Mouse (Mus musculus) 3T3-L1 (cell line): Measurements from ENCODE around the gene Lrrfip1.

Source experiments
- DNase-seq: peaks from one replicate; pipeline ENCODE4 v3.0.0-alpha.2; 2015; ENCODE audit warnings: low read depth, low spot score

Gene Lrrfip1

DNA sequence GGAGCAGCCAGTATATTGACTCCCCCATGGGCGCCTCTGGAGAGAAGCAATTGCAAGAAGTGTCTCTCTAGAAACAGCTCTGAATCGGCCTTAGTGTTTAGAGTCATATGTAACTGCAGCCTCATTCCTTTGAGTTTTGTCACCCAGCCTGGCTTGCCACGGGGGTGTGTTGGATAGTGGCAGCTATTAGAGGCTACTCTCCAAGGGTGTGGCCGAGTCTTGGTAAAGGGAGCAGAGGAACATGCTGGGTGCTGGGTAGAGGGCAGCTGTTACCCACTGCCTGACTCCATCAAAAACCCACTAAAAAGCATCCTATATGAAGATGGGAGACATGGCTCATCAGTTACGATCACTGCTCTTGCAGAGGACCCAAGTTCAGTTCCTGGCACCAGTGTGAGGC lies 24.7 kb downstream of the Lrrfip1 start:
- DNase-seq: peak; percentile 79

DNA sequence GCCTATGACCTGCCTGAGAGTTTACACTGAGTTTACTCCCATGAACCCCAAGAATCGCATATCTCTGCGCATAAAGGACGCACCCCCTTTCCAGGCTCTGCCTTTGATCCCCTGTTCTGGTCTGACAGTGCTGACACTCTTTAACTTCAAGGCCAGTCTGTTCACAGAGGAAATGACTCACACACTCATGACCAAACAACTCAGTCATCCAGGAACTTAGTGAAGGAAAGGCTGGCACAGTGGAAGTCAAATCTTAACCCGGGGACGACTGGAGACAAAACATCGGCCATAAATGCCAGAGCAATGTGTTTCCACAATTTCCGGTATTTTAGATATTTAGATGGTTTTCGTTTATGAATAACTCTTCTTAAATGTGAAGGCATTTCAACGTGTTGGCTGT lies 25.4 kb downstream of the Lrrfip1 start:
- peak; percentile 97 for DNase-seq

DNA sequence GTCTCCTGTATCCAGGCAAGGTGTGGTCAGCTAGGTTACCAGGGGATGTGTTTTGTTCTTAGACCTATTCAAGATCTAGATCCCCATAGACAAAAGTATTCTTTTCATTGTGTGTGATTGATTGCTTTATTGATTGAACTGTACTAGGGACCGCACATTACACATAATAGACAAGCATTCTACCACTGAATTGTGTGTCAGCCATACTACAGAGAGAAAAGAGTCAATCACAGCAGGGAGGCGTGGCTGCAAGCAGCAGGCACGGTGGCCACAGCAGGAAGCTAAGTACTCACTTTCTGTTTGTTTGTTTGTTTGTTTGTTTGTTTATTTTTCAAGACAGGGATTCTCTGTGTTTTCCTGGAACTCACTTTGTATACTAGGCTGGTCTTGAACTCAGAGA lies 25.9 kb downstream of the Lrrfip1 start:
- DNase-seq: peak; percentile 70

DNA sequence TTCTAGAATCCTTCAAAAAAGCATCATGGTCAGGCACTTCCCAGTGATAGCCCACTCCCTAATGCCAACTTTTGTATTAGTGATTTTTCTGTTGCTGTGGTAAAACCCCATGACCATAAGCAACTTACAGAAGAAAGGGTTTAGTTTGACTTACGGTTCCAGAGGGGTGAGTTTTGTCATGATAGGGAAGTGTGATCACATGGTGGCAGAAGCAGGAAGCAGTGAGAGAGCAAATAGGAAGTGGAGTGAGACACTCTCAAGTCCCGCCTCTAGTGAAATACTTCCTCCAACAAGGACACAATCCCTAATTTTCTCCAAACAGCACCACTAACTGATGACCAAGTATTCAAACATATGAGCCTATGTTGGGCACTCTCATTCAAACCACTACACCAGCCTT lies 28.4 kb downstream of the Lrrfip1 start:
- DNase-seq: no peak

DNA sequence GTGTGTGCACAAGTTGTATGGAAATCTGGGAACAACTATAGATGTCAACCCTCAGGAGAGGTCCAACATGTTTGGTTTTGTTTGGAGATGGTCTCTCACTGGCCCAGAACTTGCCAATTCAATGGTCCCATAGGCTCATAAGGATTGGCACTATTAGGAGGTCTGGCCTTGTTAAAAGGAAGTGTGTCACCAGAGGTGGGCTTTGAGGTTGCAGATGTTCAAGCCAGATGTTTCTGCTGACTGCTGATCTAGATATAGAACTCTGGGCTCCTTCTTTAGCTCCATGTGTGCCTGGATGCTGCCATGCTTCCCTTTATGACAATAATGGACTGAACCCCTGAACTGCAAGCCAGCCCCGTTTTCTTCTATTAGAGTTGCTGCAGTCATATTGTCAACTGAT lies 31.8 kb downstream of the Lrrfip1 start:
- no peak for DNase-seq

- no peak for DNase-seq
These were observed 33.0 kb downstream of the Lrrfip1 start for GRCm38 (mm10) chr1:91031547-91031946.

- no peak for DNase-seq
These were observed 33.9 kb downstream of the Lrrfip1 start for GRCm38 (mm10) chr1:91032393-91032971.

GRCm38 (mm10) chr1:91034547-91034946 lies 36.0 kb downstream of the Lrrfip1 start:
- DNase-seq: no peak

- no peak for DNase-seq
These were observed 36.7 kb downstream of the Lrrfip1 start for GRCm38 (mm10) chr1:91035266-91035665.

- DNase-seq: no peak
These were observed 38.7 kb downstream of the Lrrfip1 start for GRCm38 (mm10) chr1:91037213-91037612.

- DNase-seq: peak; percentile 42
These were observed 39.5 kb downstream of the Lrrfip1 start for GRCm38 (mm10) chr1:91038010-91038409.

DNA sequence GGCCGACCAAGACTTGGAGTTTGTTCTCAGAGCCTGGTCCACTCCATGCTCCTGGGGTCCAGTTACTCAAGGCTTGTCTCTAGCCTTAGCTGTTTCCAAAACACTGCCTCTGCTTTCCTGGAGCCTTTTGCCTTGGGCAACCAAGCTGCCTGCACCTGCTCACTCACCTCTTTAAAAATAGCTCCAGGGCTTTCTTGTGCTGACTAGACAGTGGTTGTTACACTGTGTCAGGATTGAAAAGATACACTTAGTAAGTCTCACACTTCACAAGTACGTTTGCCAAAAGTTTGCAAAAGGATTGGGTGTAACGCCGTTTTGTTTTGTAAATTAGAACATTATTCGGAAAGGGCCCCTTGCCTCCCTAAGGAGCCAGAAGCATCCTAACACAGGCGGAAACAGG lies 40.0 kb downstream of the Lrrfip1 start:
- DNase-seq: no peak

DNA sequence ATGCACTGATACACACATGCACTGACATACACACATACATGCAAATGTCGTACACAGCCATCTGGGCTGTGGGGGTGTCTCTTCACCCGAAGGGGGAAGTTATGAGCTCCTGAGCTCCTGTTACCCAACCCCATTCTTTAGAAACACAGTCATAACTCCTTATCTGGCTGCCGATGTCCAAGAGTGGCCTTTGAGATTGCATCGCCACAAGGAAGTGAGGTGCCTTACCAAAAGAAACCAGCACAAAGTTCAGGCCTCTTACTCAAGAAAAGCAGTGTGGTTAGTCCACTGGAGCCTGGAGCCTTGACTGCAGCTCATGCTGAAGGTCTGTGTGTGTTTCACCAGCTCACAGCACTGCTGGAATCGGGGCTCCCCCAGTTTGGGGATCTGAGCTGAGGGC lies 43.1 kb downstream of the Lrrfip1 start:
- peak; percentile 79 for DNase-seq

- DNase-seq: no peak
These were observed 44.7 kb downstream of the Lrrfip1 start for GRCm38 (mm10) chr1:91043191-91043590.

GRCm38 (mm10) chr1:91044176-91044575 lies 45.6 kb downstream of the Lrrfip1 start:
- DNase-seq: no peak

DNA sequence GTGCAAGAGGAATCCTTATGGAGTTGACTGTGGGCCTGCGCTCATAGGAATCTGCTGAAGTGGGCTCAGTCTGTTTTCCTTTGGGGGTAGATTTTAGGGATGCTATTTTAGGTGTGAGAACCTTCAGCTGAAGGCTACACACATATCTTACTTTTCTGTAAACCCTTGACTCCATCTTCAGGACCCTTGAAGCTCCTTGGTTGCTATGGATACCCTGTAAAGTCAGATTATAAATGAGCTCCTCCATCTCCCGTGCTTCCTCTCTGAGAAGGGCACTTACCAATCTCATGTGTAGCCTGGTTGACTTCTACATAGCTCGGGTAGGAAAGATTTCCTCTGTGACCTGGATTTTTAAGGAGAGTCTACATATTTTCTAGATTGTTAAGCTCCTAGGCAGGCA lies 46.1 kb downstream of the Lrrfip1 start:
- no peak for DNase-seq

- no peak for DNase-seq
These were observed 47.7 kb downstream of the Lrrfip1 start for GRCm38 (mm10) chr1:91046237-91046636.

DNA sequence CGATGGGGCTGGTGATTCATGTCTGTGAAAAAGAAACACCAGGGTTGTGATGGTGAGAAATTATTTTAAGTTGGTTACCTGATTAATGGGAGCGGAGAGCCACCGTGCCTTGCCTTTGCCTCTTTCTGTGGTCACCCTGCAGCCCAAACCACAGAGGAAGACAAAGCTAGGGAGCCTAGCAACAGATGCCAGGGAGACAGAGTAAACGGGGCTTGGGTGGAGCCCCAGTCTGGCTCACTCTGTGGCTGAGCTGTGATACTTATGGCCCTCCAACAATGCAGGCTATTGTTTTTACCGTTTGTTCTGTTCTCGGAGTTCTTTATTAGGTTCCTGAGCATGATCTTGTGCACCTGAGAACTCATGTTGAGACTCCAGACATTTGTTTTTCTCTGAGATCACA lies 50.8 kb downstream of the Lrrfip1 start:
- no peak for DNase-seq

DNA sequence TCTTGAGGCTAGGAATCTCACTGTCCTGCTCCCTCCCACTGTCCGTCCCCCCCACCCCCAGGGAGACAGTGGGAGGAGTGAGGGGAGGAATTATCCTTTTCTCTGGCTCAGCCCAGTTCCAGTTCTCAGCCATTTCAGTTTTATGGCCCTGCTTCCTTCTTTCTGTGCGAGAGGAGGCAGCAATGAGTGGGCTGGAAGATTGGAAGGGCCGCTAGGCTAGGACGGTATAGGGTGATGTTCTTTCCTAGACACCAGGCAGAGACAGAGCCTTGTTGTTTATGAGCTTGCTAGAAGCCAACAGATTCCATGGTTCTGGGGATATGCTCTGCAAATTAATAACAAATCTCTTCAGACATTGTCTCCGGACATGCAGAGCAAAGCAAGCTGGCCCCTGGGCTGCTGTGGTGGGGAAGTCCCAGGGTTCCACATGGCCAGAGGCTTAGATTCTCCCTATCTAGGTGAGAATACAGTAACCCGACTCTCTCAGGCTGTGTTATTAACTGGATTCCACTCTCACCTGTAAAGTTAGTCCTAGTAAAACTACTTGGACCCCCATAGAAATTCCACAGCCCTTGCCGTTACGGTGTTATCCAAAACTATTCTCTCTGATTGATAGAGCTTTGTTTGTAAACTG lies 53.0 kb downstream of the Lrrfip1 start:
- no peak for DNase-seq

DNA sequence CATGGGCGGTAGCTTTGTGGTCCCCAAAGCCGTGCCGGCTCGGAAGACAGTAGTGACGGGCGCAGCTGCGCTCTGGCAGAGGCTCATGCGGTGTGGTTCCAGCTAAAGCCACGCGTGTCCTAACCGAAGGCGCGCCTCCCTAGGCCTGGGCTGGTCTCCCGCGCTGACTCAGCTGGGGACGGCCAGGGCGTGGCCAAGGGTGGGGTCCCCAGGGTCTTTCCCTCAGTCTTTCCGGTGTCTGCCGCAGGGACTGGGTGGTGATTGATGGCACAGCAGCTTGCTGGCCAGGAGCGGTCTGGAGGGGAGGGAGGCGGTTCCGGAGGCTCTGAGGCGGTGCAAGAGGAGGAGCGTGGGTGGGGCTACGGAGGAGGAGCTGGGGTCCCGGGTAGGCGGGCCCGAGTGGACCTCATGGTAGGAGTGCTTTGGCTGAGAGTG lies 54.2 kb downstream of the Lrrfip1 start:
- peak; percentile 67 for DNase-seq

- peak; percentile 36 for DNase-seq
These were observed 54.9 kb downstream of the Lrrfip1 start for GRCm38 (mm10) chr1:91053218-91054073.

GRCm38 (mm10) chr1:91054074-91054471 lies 55.5 kb downstream of the Lrrfip1 start:
- DNase-seq: no peak

DNA sequence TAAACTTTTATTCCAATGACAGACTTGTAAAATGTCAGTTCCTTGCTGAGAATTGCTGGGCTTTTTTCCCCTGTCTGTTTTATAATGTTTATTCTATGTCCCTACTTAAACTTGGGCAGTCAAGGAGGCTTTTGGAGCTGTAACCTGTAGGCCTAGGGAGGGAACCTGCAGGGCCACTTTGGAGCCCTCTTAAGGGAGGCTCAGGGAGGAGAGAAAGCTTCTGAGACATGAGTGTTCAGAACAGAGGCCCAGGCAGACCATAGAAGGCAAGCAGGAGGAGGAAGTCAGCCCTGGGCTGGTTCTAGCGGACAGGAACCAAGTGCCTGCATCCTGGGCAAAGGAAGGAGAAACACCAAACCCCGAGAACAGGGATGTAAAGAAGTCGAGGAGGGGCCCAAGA lies 56.3 kb downstream of the Lrrfip1 start:
- no peak for DNase-seq
